Mouse (Mus musculus) E14TG2a.4 (cell line): Measurements from ENCODE around the gene Fbxo2.
"Not testable (repeated sequence)": the region's sequence is repeated elsewhere in the genome, so short reads cannot be mapped to it uniquely, and the experiment has no call there.

Experiments
- CTCF ChIP-seq: conservative IDR thresholded peaks from 2 replicates; pipeline ENCODE4 v1.5.1; 2014; ENCODE audit warnings: low read length
- POU5F1 ChIP-seq: IDR thresholded peaks from 2 replicates; pipeline ENCODE4 v1.6.1; 2014; ENCODE audit warnings: low read length, borderline replicate concordance

DNA sequence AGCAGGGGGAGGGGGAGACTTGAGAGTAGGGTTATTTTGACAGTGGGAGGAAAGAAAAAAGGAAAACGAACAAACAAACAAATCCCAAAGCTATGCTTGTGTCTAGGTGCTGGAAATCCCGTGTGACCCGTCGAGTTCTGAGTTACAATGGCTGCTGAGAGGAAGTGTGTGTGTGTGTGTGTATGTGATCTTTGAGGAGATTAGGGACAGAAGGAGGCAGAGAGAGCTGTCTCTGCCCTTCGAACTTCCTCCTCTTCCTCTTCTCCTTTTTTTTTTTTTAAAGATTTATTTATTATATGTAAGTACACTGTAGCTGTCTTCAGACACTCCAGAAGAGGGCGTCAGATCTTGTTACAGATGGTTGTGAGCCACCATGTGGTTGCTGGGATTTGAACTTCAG, 16.2 kb downstream of the Fbxo2 start:
- not testable (repeated sequence) for TF ChIP-seq CTCF, POU5F1
